Mouse (Mus musculus) CH12.LX (cell line): Measurements from ENCODE around the gene Dctn5.

Source experiments
- CHD2 ChIP-seq: IDR thresholded peaks from 2 replicates; pipeline ENCODE4 v1.6.1; 2011; ENCODE audit warnings: low read length, improper control_type of control experiment
- CTCF ChIP-seq, 2 experiments: IDR thresholded peaks in 1 of 2; conservative IDR thresholded peaks in 1 of 2; 2 replicates each; pipeline ENCODE4 v1.5.1; 2011 to 2012; ENCODE audit warnings: low read depth in 2 of 2, low read length in 2 of 2, improper control_type of control experiment in 1 of 2, inconsistent platforms in 1 of 2, mild to moderate bottlenecking in 1 of 2, moderate library complexity in 1 of 2
- EP300 ChIP-seq: IDR thresholded peaks from 2 replicates; pipeline ENCODE4 v1.6.1; 2011; ENCODE audit warnings: low read length, improper control_type of control experiment
- MAFK ChIP-seq: IDR thresholded peaks from 2 replicates; pipeline ENCODE4 v1.6.1; 2011; ENCODE audit warnings: low read length, improper control_type of control experiment; ENCODE audit not compliant: insufficient replicate concordance
- MAZ ChIP-seq: IDR thresholded peaks from 2 replicates; pipeline ENCODE4 v1.6.1; 2012; ENCODE audit warnings: low read depth, mild to moderate bottlenecking, inconsistent platforms, low read length, improper control_type of control experiment, moderate library complexity
- MXI1 ChIP-seq: IDR thresholded peaks from 2 replicates; pipeline ENCODE4 v1.6.1; 2011; ENCODE audit warnings: mild to moderate bottlenecking, low read depth, low read length, improper control_type of control experiment
- POLR2A ChIP-seq: IDR thresholded peaks from 2 replicates; pipeline ENCODE4 v1.6.1; 2011; ENCODE audit warnings: low read depth, mild to moderate bottlenecking, improper control_type of control experiment, low read length
- USF1 ChIP-seq: IDR thresholded peaks from 2 replicates; pipeline ENCODE4 v1.6.1; 2014; ENCODE audit warnings: low read depth, mild to moderate bottlenecking, inconsistent platforms, low read length, improper control_type of control experiment

DNA sequence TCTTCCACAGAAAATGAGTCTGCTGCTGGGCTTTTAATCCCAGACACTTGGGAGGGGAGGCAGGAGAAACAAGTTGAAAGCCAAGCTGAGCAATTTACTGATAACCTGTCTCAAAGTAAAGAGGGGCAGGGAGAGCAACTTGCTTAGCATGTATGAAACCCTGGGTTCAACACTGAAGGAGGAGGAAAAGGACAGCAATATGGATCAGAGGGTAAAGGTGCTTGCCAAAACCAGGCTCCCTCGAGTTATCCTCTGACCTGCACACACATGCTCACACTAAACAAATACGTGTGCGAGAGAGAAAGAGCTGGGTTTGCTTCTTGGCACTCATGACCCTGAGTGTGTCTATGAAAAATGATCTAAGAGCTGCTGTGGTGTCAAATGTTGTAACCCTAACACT lies 34.8 kb upstream of the Dctn5 start:
- TF ChIP-seq CTCF (conservative IDR thresholded peaks at IDR 0.05 in 1 of 2, IDR thresholded peaks at IDR 0.05 in 1 of 2; ENCODE audit: low read depth in 2 of 2, low read length in 2 of 2) (no peak), EP300 (no peak), USF1 (no peak), POLR2A (no peak), MAZ (no peak), MAFK (no peak), MXI1 (no peak), CHD2 (no peak)
